Mouse (Mus musculus): ENCODE measurements around the gene Papss2.

GRCm38 (mm10) chr19:32711761-32712541, 116.4 kb downstream of the Papss2 start:
- TF ChIP-seq POLR2A (IDR thresholded peaks at IDR 0.05; ENCODE audit: borderline replicate concordance, insufficient read depth, low read length) (peak; percentile 98), CTCF (IDR thresholded peaks at IDR 0.05; ENCODE audit: borderline replicate concordance, insufficient read depth, low read depth, low read length) (no peak)

Data from cerebellum, adult 2 months (tissue).